Mouse (Mus musculus) fibroblast of lung, adult 2 months (primary cell): Measurements from ENCODE around the gene Lamp2.
"Not testable (repeated sequence)": the region's sequence is repeated elsewhere in the genome, so short reads cannot be mapped to it uniquely, and the experiment has no call there.

Experiments
- DNase-seq: peaks from one replicate; pipeline ENCODE4 v3.0.0-alpha.2; 2011; ENCODE audit warnings: low read depth

Lamp2 gene

GRCm38 (mm10) chrX:38455890-38456634 lies at the start of gene Lamp2:
Lamp2 (minus strand) TSS chrX:38456454.
- peak; percentile 59 for DNase-seq

- DNase-seq: no peak
Observed at GRCm38 (mm10) chrX:38504846-38505245, 48.6 kb upstream of the Lamp2 start.

DNA sequence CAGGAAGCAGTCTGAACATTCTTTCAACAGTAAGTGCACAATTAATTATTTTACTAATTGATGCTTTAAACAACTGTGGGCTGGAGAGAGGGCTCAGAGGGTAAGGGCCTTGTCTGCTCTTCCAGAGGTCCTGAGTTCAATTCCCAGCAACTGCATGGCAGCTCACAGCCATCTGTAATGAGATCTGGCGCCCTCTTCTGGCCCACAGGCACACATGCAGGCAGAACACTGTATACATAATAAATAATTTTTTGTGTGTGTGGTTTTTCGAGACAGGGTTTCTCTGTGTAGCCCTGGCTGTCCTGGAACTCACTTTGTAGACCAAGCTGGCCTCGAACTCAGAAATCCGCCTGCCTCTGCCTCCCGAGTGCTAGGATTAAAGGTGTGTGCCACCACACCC lies 45.9 kb upstream of the Lamp2 start:
- not testable (repeated sequence) for DNase-seq

- not testable (repeated sequence) for DNase-seq
Observed at GRCm38 (mm10) chrX:38485464-38485863, 29.2 kb upstream of the Lamp2 start.

GRCm38 (mm10) chrX:38478583-38478982 lies 22.3 kb upstream of the Lamp2 start:
- no peak for DNase-seq

DNA sequence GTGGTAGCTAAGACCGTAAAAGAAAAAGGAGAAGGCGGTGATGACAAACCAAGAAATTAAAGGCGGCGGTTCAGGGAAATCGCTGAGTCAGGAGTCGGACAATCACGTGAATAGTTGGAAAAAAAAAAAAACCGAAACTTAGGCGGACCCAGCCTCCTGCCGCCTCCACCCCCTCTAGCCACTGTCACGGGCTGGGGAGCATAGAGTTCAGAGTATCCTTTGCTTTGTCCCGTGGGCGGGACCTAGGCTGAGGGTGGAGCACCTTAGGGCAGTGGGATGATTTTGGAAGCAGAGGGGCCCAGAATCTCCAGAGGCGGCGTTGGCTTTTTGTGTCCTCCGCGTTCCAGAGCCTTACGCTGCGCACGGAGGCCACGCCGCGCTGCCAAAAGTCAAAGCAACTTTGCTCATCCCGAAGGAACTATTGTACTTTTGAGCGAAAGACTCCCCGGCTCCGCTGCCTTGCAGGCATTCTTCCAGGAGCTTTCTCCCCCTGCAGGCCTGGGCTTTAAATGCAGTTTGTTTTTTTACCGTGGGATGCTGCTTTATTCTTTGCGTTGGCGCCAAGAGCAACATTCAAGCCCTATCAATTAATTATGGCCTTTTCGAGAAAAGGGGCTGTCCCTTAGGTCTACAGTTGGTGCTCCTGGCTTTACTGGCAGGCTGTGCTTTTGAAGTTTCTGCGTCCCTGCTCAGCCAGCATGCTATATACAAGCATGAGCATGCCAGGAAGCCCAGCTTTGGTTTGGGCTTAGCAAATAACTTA lies 17.5 kb upstream of the Lamp2 start:
- peak; percentile 71 for DNase-seq

DNA sequence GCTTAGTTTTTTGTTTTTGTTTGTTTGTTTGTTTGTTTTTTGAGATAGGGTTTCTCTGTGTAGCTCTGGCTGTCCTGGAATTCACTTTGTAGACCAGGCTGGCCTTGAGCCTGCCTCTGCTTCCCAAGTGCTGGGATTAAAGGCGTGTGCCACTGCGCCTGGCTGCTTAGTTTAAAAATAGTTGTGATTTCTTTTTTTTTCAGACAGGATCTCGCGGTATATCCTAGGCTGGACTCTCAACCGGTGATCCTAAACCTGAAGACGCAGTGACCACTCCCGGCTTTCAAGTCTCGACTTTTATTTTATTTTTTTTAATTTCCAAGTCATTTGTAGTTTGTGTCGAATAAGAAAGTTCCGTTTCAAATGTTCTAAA lies 16.9 kb upstream of the Lamp2 start:
- no peak for DNase-seq

DNA sequence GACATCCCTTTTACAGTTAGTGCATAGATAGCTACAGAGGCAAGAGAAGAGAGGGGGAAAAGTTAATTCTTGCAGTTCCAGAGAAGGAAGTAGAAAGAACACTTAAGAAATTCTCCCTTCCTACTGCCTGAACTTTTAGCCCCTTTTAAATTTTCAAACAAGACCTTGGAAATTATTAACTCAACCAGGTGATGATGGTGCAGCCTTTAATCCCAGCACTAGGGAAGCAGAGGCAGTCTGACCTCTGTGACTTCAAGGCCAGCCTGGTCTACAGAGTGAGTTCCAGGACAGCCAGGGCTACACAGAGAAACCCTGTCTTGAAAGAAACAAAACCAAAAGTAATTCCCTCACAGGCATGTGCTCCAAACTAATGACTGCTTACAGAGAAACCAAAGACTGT lies 10.0 kb upstream of the Lamp2 start:
- no peak for DNase-seq

DNA sequence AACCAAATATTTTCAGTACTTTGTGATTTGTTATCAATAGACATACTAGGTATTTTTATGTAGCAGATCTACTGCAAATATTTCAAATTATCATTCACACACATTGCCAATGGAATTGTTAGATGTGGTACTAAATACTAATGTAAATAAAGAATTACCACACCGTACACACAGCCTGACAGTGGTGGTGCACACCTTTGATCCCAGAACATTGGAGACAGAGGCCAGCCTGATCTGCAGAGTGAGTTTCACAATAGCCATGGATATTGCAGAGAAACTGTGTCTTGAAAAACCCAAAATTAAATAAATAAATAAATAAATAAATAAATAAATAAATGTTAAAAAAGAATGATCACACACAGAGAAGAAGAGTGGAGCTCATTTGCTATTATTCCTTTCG lies 6.9 kb upstream of the Lamp2 start:
- DNase-seq: no peak

GRCm38 (mm10) chrX:38462101-38462500 lies 5.8 kb upstream of the Lamp2 start:
- DNase-seq: no peak

- DNase-seq: no peak
Observed at GRCm38 (mm10) chrX:38460887-38461286, 4.6 kb upstream of the Lamp2 start.

DNA sequence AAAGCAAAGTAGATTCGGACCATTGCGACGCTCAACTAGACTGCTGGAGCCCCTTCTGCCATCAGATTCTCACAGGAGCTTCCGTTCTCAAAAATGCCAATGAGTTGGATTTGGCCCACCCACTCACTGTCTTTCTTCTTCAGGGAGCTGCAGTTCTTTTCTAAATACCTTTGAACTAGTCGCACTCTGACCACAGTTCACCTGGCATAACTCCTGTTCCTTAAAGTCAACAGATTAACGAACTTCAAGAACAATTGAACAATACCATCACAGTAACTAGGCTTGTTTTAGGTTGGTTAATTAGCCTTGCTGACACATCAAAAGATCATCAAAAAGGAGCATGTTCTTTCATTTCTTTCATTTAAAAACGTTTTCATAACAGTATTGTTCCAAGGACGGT lies 2.8 kb upstream of the Lamp2 start:
- no peak for DNase-seq

GRCm38 (mm10) chrX:38456635-38457006 lies 367 bp upstream of the Lamp2 start:
- DNase-seq: no peak

DNA sequence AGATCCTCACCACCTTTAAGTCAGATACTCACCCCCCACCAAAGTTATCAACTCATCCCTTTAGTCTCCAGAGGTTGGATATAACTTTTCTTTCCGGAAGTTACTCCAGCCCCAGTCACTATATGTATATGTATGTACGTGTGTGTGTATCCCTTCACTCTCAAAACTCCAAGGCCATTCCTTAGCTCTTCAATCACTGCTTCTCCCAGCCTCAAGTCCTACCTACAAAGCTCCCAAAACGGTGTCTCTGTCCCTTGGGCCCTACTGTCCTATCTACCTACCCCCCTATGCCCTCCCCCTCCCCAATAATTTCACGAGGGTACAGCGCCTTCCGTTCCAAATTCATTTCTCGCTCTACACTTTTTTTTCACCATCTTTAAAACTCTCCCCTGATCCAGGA lies 780 bp downstream of the Lamp2 start:
- DNase-seq: no peak

DNA sequence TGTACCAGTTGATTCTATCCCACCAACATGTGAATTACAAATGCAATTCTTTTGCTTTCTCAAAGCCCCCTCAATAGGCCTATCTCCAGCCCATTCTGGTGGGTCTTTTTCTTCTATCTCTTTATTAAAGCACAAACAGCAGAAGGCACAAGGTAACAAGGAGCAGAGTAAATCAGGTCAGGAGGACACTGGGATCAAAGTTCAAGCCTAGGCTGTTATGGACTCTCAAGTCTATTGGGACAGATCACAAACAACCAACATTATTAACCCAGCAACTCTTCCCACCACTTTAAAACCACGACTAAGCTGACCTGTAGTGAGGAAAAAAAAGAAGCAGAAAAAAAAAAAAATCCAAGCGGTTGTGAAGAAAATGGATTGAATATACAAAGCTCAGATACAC lies 1.4 kb downstream of the Lamp2 start:
- no peak for DNase-seq

DNA sequence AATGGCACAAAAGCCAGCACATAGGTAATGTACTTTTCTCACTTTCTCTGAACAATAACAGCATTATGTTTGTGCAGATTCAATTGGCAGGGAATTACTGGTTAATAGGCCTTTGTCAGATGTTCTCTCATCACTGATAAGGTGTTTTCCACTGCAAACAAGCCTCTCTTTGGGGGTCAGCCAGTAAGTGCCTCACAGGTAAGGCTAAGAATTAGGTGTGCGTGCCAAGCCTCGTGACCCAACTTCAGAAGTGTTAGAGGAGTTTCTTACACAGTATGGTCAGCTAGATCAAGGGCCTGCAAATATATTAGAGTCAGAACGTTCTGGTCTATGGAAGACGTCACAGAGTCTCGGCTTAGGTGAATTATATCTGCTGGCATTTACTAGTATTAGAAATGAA lies 2.3 kb downstream of the Lamp2 start:
- DNase-seq: no peak

DNA sequence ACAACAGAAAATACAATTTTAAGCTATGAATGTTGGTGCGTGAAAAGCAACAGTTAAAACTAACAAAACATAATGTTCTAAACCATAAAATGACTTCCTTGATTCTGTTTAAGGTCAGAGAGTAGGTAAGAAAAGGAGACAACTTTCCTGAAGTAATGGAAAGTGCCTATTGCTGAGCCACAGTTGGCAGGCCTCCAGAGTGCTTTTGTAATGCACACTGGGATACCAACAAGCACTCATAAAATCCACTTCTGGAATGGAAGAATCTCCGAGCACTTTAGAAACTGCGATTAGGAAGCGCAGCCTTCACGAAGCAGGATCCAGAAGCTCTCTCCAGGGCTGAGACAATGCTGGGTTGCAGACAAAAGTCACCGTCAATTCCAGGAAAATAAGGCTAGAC lies 5.8 kb downstream of the Lamp2 start:
- no peak for DNase-seq

DNA sequence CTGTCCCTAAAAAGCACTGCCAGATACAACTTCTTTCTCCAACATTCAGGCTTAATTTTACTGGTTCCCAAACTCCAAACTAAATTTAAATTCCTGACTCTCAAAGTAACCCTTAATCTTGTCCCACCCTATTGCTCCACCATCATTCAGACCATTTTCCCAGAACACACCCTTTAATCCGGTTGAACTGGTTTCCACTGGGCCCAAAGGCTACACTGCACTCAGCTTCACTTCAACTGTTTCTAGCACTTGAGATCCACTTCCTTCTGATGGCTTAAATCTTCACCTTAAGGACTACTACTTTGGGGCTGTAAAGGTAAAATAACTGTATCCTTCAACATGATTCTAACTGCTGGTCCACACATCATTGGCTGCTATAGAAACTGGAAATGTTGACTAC lies 10.5 kb downstream of the Lamp2 start:
- no peak for DNase-seq

- DNase-seq: no peak
Observed at GRCm38 (mm10) chrX:38442425-38442824, 13.8 kb downstream of the Lamp2 start.

GRCm38 (mm10) chrX:38439629-38440028 lies 16.6 kb downstream of the Lamp2 start:
- no peak for DNase-seq

- peak; percentile 61 for DNase-seq
Observed at GRCm38 (mm10) chrX:38438147-38438791, 18.0 kb downstream of the Lamp2 start.

- no peak for DNase-seq
Observed at GRCm38 (mm10) chrX:38429455-38429854, 26.8 kb downstream of the Lamp2 start.

GRCm38 (mm10) chrX:38428818-38429440 lies 27.3 kb downstream of the Lamp2 start:
- peak; percentile 79 for DNase-seq
